ENCODE assay signal across 8 mouse cellular contexts in genomic region chrX:20688068-20688547, GRCm38 (mm10). TPM values are rescaled to one million over a fixed set of nuclear protein-coding genes. Genes with fewer than 3 reads are reported as not detected.
DNase-seq lines count a peak whose midpoint lies in the region; ATAC-seq and TF ChIP-seq lines count a peak whose summit lies in the region.

No protein-coding gene starts in this region.

- peak overlapping the region; percentile 58 for H3K27ac ChIP-seq in CH12.LX (ENCODE audit: insufficient read depth, low read depth)
- H3K27ac ChIP-seq in forebrain, embryonic 11.5 days (ENCODE audit: low read depth, low read length): peak overlapping the region; percentile 94
- peak overlapping the region; percentile 98 for H3K27ac ChIP-seq in heart, embryonic 16.5 days (ENCODE audit: low read length)
- peak overlapping the region; percentile 91 for H3K27ac ChIP-seq in liver, embryonic 14.5 days
- H3K27ac ChIP-seq in stomach, embryonic 15.5 days: peak overlapping the region; percentile 95

- no peaks in the 10 kb centered on the region for H3K27me3 ChIP-seq in CH12.LX (replicated peaks)
- H3K27me3 ChIP-seq in forebrain, embryonic 11.5 days (ENCODE audit: control insufficient read depth, insufficient read depth, low read length): no peaks in the 10 kb centered on the region
- no peaks in the 10 kb centered on the region for H3K27me3 ChIP-seq in heart, embryonic 16.5 days (ENCODE audit: control insufficient read depth, insufficient read depth, low read length)
- H3K27me3 ChIP-seq in liver, embryonic 14.5 days (ENCODE audit: control insufficient read depth, insufficient read depth, low read length): no peaks in the 10 kb centered on the region
- no peaks in the 10 kb centered on the region for H3K27me3 ChIP-seq in stomach, embryonic 15.5 days (replicated peaks)

- dilution Hi-C loops in CH12.LX (cut with MboI; ENCODE audit: extremely low pct_ligation_motif_present, extremely low pct_unique_long_range_greater_than_20kb, low sequenced_read_pairs): no loop called here

- peak overlapping the region; percentile 99 for H3K9ac ChIP-seq in CH12.LX (ENCODE audit: insufficient read depth, low read depth)
- H3K9ac ChIP-seq in forebrain, embryonic 11.5 days (ENCODE audit: low read length): peak overlapping the region; percentile 80
- peak overlapping the region; percentile 90 for H3K9ac ChIP-seq in heart, embryonic 16.5 days (ENCODE audit: low read length)
- peak overlapping the region; percentile 93 for H3K9ac ChIP-seq in liver, embryonic 14.5 days (replicated peaks)
- H3K9ac ChIP-seq in stomach, embryonic 15.5 days: peak overlapping the region; percentile 63

- in situ Hi-C loops in CH12.LX (cut with MboI; ENCODE audit: low pct_ligation_motif_present, low pct_unique_long_range_greater_than_20kb, low sequenced_read_pairs): no loop called here

- H3K36me3 ChIP-seq in CH12.LX (replicated peaks in 1 of 2; ENCODE audit: control insufficient read depth in 1 of 2, insufficient read depth in 1 of 2, low read length in 1 of 2): peaks cover 8 to 34% of the 10 kb centered on the region in 2 experiments
- H3K36me3 ChIP-seq in forebrain, embryonic 11.5 days (ENCODE audit: control insufficient read depth, insufficient read depth, low read length): no peaks in the 10 kb centered on the region
- peaks cover 6% of the 10 kb centered on the region for H3K36me3 ChIP-seq in heart, embryonic 16.5 days (ENCODE audit: control insufficient read depth, insufficient read depth)
- H3K36me3 ChIP-seq in liver, embryonic 14.5 days (replicated peaks; ENCODE audit: control insufficient read depth, insufficient read depth, low read depth): peaks cover 2% of the 10 kb centered on the region
- H3K36me3 ChIP-seq in stomach, embryonic 15.5 days: no peaks in the 10 kb centered on the region

- no peak for TF ChIP-seq EP300 in CH12.LX (IDR thresholded peaks at IDR 0.05; ENCODE audit: low read length)
- TF ChIP-seq EP300 in liver, embryonic 14.5 days (IDR thresholded peaks at IDR 0.05; ENCODE audit: low read depth): no peak

- peaks cover 30% of the 10 kb centered on the region for H3K79me2 ChIP-seq in CH12.LX (replicated peaks; ENCODE audit: control insufficient read depth, extremely low read depth, insufficient read depth, poor library complexity, severe bottlenecking)

- peak overlapping the region; percentile 68 to 88 (median 80) for H3K4me3 ChIP-seq in CH12.LX (replicated peaks in 1 of 3; ENCODE audit: low read depth in 2 of 3, low read length in 2 of 3, poor library complexity in 1 of 3)
- H3K4me3 ChIP-seq in forebrain, embryonic 11.5 days (ENCODE audit: low read depth, low read length): peak overlapping the region; percentile 62
- peak overlapping the region; percentile 78 for H3K4me3 ChIP-seq in heart, embryonic 16.5 days (ENCODE audit: low read length)
- H3K4me3 ChIP-seq in liver, embryonic 14.5 days (ENCODE audit: insufficient read depth in 1 of 2, low read depth in 2 of 2, low read length in 2 of 2): peak overlapping the region; percentile 92 to 93
- peak overlapping the region; percentile 66 for H3K4me3 ChIP-seq in stomach, embryonic 15.5 days (replicated peaks)

- no peaks in the 10 kb centered on the region for H3K9me3 ChIP-seq in CH12.LX (replicated peaks; ENCODE audit: low read length)
- no peaks in the 10 kb centered on the region for H3K9me3 ChIP-seq in forebrain, embryonic 11.5 days (ENCODE audit: control insufficient read depth, low read length)
- H3K9me3 ChIP-seq in heart, embryonic 16.5 days (replicated peaks; ENCODE audit: control insufficient read depth, low read length): no peaks in the 10 kb centered on the region
- H3K9me3 ChIP-seq in liver, embryonic 14.5 days (ENCODE audit: control insufficient read depth, low read length): no peaks in the 10 kb centered on the region
- H3K9me3 ChIP-seq in stomach, embryonic 15.5 days: no peaks in the 10 kb centered on the region

- TF ChIP-seq CTCF in CH12.LX (conservative IDR thresholded peaks at IDR 0.05 in 1 of 2, IDR thresholded peaks at IDR 0.05 in 1 of 2; ENCODE audit: low read depth in 2 of 2, low read length in 2 of 2): no peak
- no peak for TF ChIP-seq CTCF in liver, embryonic 14.5 days (IDR thresholded peaks at IDR 0.05; ENCODE audit: low read depth)

- TF ChIP-seq POLR2A in CH12.LX (IDR thresholded peaks at IDR 0.05; ENCODE audit: low read depth, low read length): peak; percentile 79

- H3K4me1 ChIP-seq in CH12.LX (ENCODE audit: control insufficient read depth in 1 of 2, insufficient read depth in 2 of 2): peaks cover 0 to 19% of the 10 kb centered on the region in 2 experiments; a peak in 3 of 4 replicates
- peaks cover 2% of the 10 kb centered on the region; the same call in 1 of the 2 replicates for H3K4me1 ChIP-seq in forebrain, embryonic 11.5 days (replicated peaks; ENCODE audit: control insufficient read depth, insufficient read depth, low read length)
- H3K4me1 ChIP-seq in heart, embryonic 16.5 days (ENCODE audit: control insufficient read depth, insufficient read depth, low read length): peaks cover 18% of the 10 kb centered on the region
- peaks cover 0 to 8% of the 10 kb centered on the region in 2 experiments; a peak in 2 of 4 replicates for H3K4me1 ChIP-seq in liver, embryonic 14.5 days (replicated peaks; ENCODE audit: control insufficient read depth in 2 of 2, insufficient read depth in 2 of 2, low read length in 1 of 2)
- no peaks in the 10 kb centered on the region for H3K4me1 ChIP-seq in stomach, embryonic 15.5 days

- WGBS in forebrain, embryonic 11.5 days: 22% methylated on average over 21 of the region's 33 CpGs
- WGBS in heart, embryonic 16.5 days: 14% methylated on average over 23 of the region's 33 CpGs
- 13% methylated on average over 33 of the region's 33 CpGs for WGBS in liver, embryonic 14.5 days (ENCODE audit: insufficient replicate concordance)
- WGBS in stomach, embryonic 15.5 days: 23% methylated on average over 25 of the region's 33 CpGs

- no peak for TF ChIP-seq RAD21 in CH12.LX (IDR thresholded peaks at IDR 0.05; ENCODE audit: low read depth, low read length)

- H3K4me2 ChIP-seq in CH12.LX (ENCODE audit: insufficient read depth, low read depth, poor library complexity, severe bottlenecking): peak overlapping the region; percentile 55; the same call in 1 of the 2 replicates
- H3K4me2 ChIP-seq in forebrain, embryonic 11.5 days (ENCODE audit: low read depth, low read length, severe bottlenecking): peak overlapping the region; percentile 61
- peak overlapping the region; percentile 76 for H3K4me2 ChIP-seq in heart, embryonic 16.5 days (ENCODE audit: low read depth, low read length)
- H3K4me2 ChIP-seq in liver, embryonic 14.5 days (ENCODE audit: low read depth): peak overlapping the region; percentile 81
- H3K4me2 ChIP-seq in stomach, embryonic 15.5 days: peak overlapping the region; percentile 62

- DNase-seq in CH12.LX (ENCODE audit: extremely low read depth): peak; percentile 66
- DNase-seq in c-Kit-positive CD71-positive TER-119-negative erythroid progenitor cells, embryonic 14.5 days (ENCODE audit: low read depth): peak; percentile 53
- peak; percentile 88 for DNase-seq in forebrain, embryonic 11.5 days (ENCODE audit: low spot score)
- peak; percentile 84 for DNase-seq in kidney, postnatal 36 days
- DNase-seq in liver, embryonic 14.5 days (ENCODE audit: low read depth in 3 of 3, low spot score in 3 of 3): peak; percentile 63 to 66 (median 64)
- peak; percentile 80 for DNase-seq in neural tube, embryonic 10.5 days (ENCODE audit: extremely low spot score, low spot score)

- peak; percentile 92 for ATAC-seq in forebrain, embryonic 11.5 days (replicated peaks; ENCODE audit: low FRiP score)
- peak; percentile 90 for ATAC-seq in heart, embryonic 16.5 days (replicated peaks; ENCODE audit: extremely low read depth, insufficient read depth, low FRiP score)
- ATAC-seq in liver, embryonic 14.5 days (ENCODE audit: insufficient read depth): peak; percentile 90
- peak; percentile 88 for ATAC-seq in stomach, embryonic 15.5 days (ENCODE audit: insufficient read depth, low FRiP score, low read depth)

TF ChIP-seq in CH12.LX, 34 proteins besides CTCF, POLR2A, EP300 and RAD21 (continues in another document):
- peak; percentile 39; the same call in 1 of the 2 replicates for TF ChIP-seq TCF12 (IDR thresholded peaks at IDR 0.05; ENCODE audit: low read depth, low read length)
- TF ChIP-seq NRF1 (IDR thresholded peaks at IDR 0.05; ENCODE audit: low read depth, low read length): peak; percentile 95
- TF ChIP-seq MXI1 (IDR thresholded peaks at IDR 0.05; ENCODE audit: low read depth, low read length): no peak
- TF ChIP-seq ELF1 (IDR thresholded peaks at IDR 0.05; ENCODE audit: low read depth, low read length): peak; percentile 79

RNA-seq across cellular contexts. Expression of gene Cdk16, which starts 0.4 kb away (rescaled TPM):
- total RNA-seq in CH12.LX (2012; rRNA removed) (17.4 and 18.5 TPM in 2 replicates), CH12.LX (2014; rRNA removed) (10.1 and 11.1 TPM in 2 replicates)
- polyA plus RNA-seq in CH12.LX (2012; ENCODE audit: insufficient read length, low read depth): 21.3 and 27.0 TPM in 2 replicates
- 117 and 123 TPM in 2 replicates for polyA plus RNA-seq in forebrain, embryonic 11.5 days (2014; fragmentation: Nextera tagmentation; extraction: Ambion mirVana)
- 112 and 118 TPM in 2 replicates for polyA plus RNA-seq in heart, embryonic 16.5 days (2015; fragmentation: Nextera tagmentation; extraction: Ambion mirVana)
- 45.5 and 47.9 TPM in 2 replicates for polyA plus RNA-seq in liver, embryonic 14.5 days (2012; rRNA removed)
- polyA plus RNA-seq in liver, embryonic 14.5 days (2014; fragmentation: Nextera tagmentation; extraction: Ambion mirVana): 18.1 and 22.2 TPM in 2 replicates
- polyA plus RNA-seq in stomach, embryonic 15.5 days (2015; fragmentation: Nextera tagmentation; extraction: Ambion mirVana): 101 and 114 TPM in 2 replicates

RNA-seq across cellular contexts. Expression of gene Usp11, which starts 15.6 kb away (rescaled TPM):
- total RNA-seq in CH12.LX (2012; rRNA removed) (6.2 and 11.2 TPM in 2 replicates), CH12.LX (2014; rRNA removed) (4.0 and 4.9 TPM in 2 replicates)
- polyA plus RNA-seq in CH12.LX (2012; ENCODE audit: insufficient read length, low read depth): 5.3 and 6.3 TPM in 2 replicates
- polyA plus RNA-seq in forebrain, embryonic 11.5 days (2014; fragmentation: Nextera tagmentation; extraction: Ambion mirVana): 69.5 and 74.3 TPM in 2 replicates
- polyA plus RNA-seq in heart, embryonic 16.5 days (2015; fragmentation: Nextera tagmentation; extraction: Ambion mirVana): 35.0 and 35.2 TPM in 2 replicates
- 5.9 and 6.3 TPM in 2 replicates for polyA plus RNA-seq in liver, embryonic 14.5 days (2012; rRNA removed)
- polyA plus RNA-seq in liver, embryonic 14.5 days (2014; fragmentation: Nextera tagmentation; extraction: Ambion mirVana): 4.8 and 5.6 TPM in 2 replicates
- polyA plus RNA-seq in stomach, embryonic 15.5 days (2015; fragmentation: Nextera tagmentation; extraction: Ambion mirVana): 27.6 and 29.4 TPM in 2 replicates

RNA-seq across cellular contexts. Expression of gene Uba1, which starts 30.0 kb away (rescaled TPM):
- total RNA-seq in CH12.LX (2012; rRNA removed): 164 and 177 TPM in 2 replicates
- 138 and 142 TPM in 2 replicates for total RNA-seq in CH12.LX (2014; rRNA removed)
- 202 and 218 TPM in 2 replicates for polyA plus RNA-seq in CH12.LX (2012; ENCODE audit: insufficient read length, low read depth)
- polyA plus RNA-seq in forebrain, embryonic 11.5 days (2014; fragmentation: Nextera tagmentation; extraction: Ambion mirVana): 294 and 300 TPM in 2 replicates
- polyA plus RNA-seq in heart, embryonic 16.5 days (2015; fragmentation: Nextera tagmentation; extraction: Ambion mirVana): 164 and 172 TPM in 2 replicates
- 93.8 and 94.4 TPM in 2 replicates for polyA plus RNA-seq in liver, embryonic 14.5 days (2012; rRNA removed)
- polyA plus RNA-seq in liver, embryonic 14.5 days (2014; fragmentation: Nextera tagmentation; extraction: Ambion mirVana): 70.7 and 73.6 TPM in 2 replicates
- polyA plus RNA-seq in stomach, embryonic 15.5 days (2015; fragmentation: Nextera tagmentation; extraction: Ambion mirVana): 169 and 189 TPM in 2 replicates

Comparison
In these comparisons a context has a peak if more than half of its experiments do, and no peak if none do; other contexts are left out.
1. Peak in every context shown above with its lines: DNase-seq, ATAC-seq, H3K4me3 ChIP-seq and H3K27ac ChIP-seq.